Mouse (Mus musculus): ENCODE measurements around the gene Scn10a. TPM values are rescaled to one million over a fixed set of nuclear protein-coding genes. Genes with fewer than 3 reads are reported as not detected.

Scn10a gene
- polyA plus RNA-seq (2014; fragmentation: Illumina TruSeq; extraction: RNeasy Lipid Tissue Mini Kit (QIAGEN cat#74804); ENCODE audit: low read depth, low replicate concordance), result not detected

GRCm38 (mm10) chr9:119719222-119719621 is at the start of gene Scn10a:
Gene Scn10a (minus strand): TSS chr9:119719322.

GRCm38 (mm10) chr9:119578636-119579438 is 140.3 kb downstream of the Scn10a start, which contains the start of gene Scn5a:
Gene Scn5a (minus strand): TSS chr9:119579016.

Other genes starting within 250 kb of the Scn10a start
- not detected for gene Scn5a, start 140.3 kb downstream of the Scn10a start, polyA plus RNA-seq (2014; fragmentation: Illumina TruSeq; extraction: RNeasy Lipid Tissue Mini Kit (QIAGEN cat#74804); ENCODE audit: low read depth, low replicate concordance)
- not detected for gene Scn11a, start 106.1 kb upstream of the Scn10a start, polyA plus RNA-seq (2014; fragmentation: Illumina TruSeq; extraction: RNeasy Lipid Tissue Mini Kit (QIAGEN cat#74804); ENCODE audit: low read depth, low replicate concordance)
- 22.5 TPM for gene Wdr48, start 175.6 kb upstream of the Scn10a start, polyA plus RNA-seq (2014; fragmentation: Illumina TruSeq; extraction: RNeasy Lipid Tissue Mini Kit (QIAGEN cat#74804); ENCODE audit: low read depth, low replicate concordance)
- 2.6 TPM for gene Gorasp1, start 218.2 kb upstream of the Scn10a start, polyA plus RNA-seq (2014; fragmentation: Illumina TruSeq; extraction: RNeasy Lipid Tissue Mini Kit (QIAGEN cat#74804); ENCODE audit: low read depth, low replicate concordance)
- not detected for gene Ttc21a, start 218.3 kb upstream of the Scn10a start, polyA plus RNA-seq (2014; fragmentation: Illumina TruSeq; extraction: RNeasy Lipid Tissue Mini Kit (QIAGEN cat#74804); ENCODE audit: low read depth, low replicate concordance)

All from liver, adult 10 weeks (tissue).